Mouse (Mus musculus): ENCODE data around the gene Rnf225. TPM values are rescaled to one million over a fixed set of nuclear protein-coding genes. Genes with fewer than 3 reads are reported as not detected.

Gene Rnf225
- polyA plus RNA-seq, 1 experiment from 2014 or later: 0.69 TPM

- H3K4me3 ChIP-seq (ENCODE audit: low read depth, low read length): no peak overlapping the region
- H3K27me3 ChIP-seq (ENCODE audit: control insufficient read depth, insufficient read depth, low read length): no peaks in the 10 kb centered on the region
- no peaks in the 10 kb centered on the region for H3K4me1 ChIP-seq (ENCODE audit: control insufficient read depth, insufficient read depth, low read length)
- H3K27ac ChIP-seq (replicated peaks; ENCODE audit: low read depth, low read length): no peak overlapping the region
- 73% methylated on average over 1 of the region's 1 CpGs for WGBS
- no peaks in the 10 kb centered on the region for H3K9me3 ChIP-seq (replicated peaks; ENCODE audit: control insufficient read depth, low read length)
- H3K36me3 ChIP-seq (replicated peaks; ENCODE audit: control insufficient read depth, insufficient read depth, low read depth, low read length): peaks cover 8% of the 10 kb centered on the region
- no peak for ATAC-seq (replicated peaks; ENCODE audit: insufficient number of reproducible peaks, low FRiP score, low TSS enrichment, low read depth)
- no peak overlapping the region for H3K4me2 ChIP-seq (ENCODE audit: low read depth, low read length)
- DNase-seq (ENCODE audit: low spot score): no peak
- H3K9ac ChIP-seq (replicated peaks; ENCODE audit: low read length): no peak overlapping the region
Observed at GRCm38 (mm10) chr7:12891334-12891733, 35.9 kb upstream of the Rnf225 start.

GRCm38 (mm10) chr7:12897655-12898410 lies 29.4 kb upstream of the Rnf225 start, which contains the start of gene Zscan22:
TSS of gene Zscan22 (plus strand) at chr7:12897815.
- peak; percentile 99 for ATAC-seq (replicated peaks; ENCODE audit: insufficient number of reproducible peaks, low FRiP score, low TSS enrichment, low read depth)
- Histone ChIP-seq H3K27ac (replicated peaks; ENCODE audit: low read depth, low read length) (no peak within 1 kb of the TSS), H3K4me3 (ENCODE audit: low read depth, low read length) (peak within 1 kb of the TSS; percentile 55)

GRCm38 (mm10) chr7:12901517-12901916 lies 25.7 kb upstream of the Rnf225 start:
- 92% methylated on average over 5 of the region's 5 CpGs for WGBS
- no peaks in the 10 kb centered on the region; the same call in 1 of the 2 replicates for H3K36me3 ChIP-seq (replicated peaks; ENCODE audit: control insufficient read depth, insufficient read depth, low read depth, low read length)
- H3K4me1 ChIP-seq (ENCODE audit: control insufficient read depth, insufficient read depth, low read length): no peaks in the 10 kb centered on the region
- no peak for DNase-seq (ENCODE audit: low spot score)
- H3K9me3 ChIP-seq (replicated peaks; ENCODE audit: control insufficient read depth, low read length): no peaks in the 10 kb centered on the region
- no peak overlapping the region for H3K4me3 ChIP-seq (ENCODE audit: low read depth, low read length)
- H3K4me2 ChIP-seq (ENCODE audit: low read depth, low read length): no peak overlapping the region
- no peak overlapping the region for H3K9ac ChIP-seq (replicated peaks; ENCODE audit: low read length)
- ATAC-seq (replicated peaks; ENCODE audit: insufficient number of reproducible peaks, low FRiP score, low TSS enrichment, low read depth): no peak
- no peaks in the 10 kb centered on the region for H3K27me3 ChIP-seq (ENCODE audit: control insufficient read depth, insufficient read depth, low read length)
- no peak overlapping the region for H3K27ac ChIP-seq (replicated peaks; ENCODE audit: low read depth, low read length)

More at GRCm38 (mm10) chr7:12897655-12898410, 29.4 kb upstream of the Rnf225 start, which contains the start of gene Zscan22:
- WGBS: 6% methylated on average over 36 of the region's 36 CpGs
- Histone ChIP-seq H3K4me1 (ENCODE audit: control insufficient read depth, insufficient read depth, low read length) (no peaks in the 10 kb centered on the region), H3K4me2 (ENCODE audit: low read depth, low read length) (peak within 1 kb of the TSS; percentile 21), H3K9me3 (replicated peaks; ENCODE audit: control insufficient read depth, low read length) (no peaks in the 10 kb centered on the region), H3K9ac (replicated peaks; ENCODE audit: low read length) (peak within 1 kb of the TSS; percentile 54), H3K27me3 (ENCODE audit: control insufficient read depth, insufficient read depth, low read length) (no peaks in the 10 kb centered on the region), H3K36me3 (replicated peaks; ENCODE audit: control insufficient read depth, insufficient read depth, low read depth, low read length) (no peaks in the 10 kb centered on the region)
- DNase-seq (ENCODE audit: low spot score): peak; percentile 98

- no peak for DNase-seq (ENCODE audit: low spot score)
- H3K4me1 ChIP-seq (ENCODE audit: control insufficient read depth, insufficient read depth, low read length): no peaks in the 10 kb centered on the region
- peaks cover 2% of the 10 kb centered on the region; the same call in 1 of the 2 replicates for H3K36me3 ChIP-seq (replicated peaks; ENCODE audit: control insufficient read depth, insufficient read depth, low read depth, low read length)
- no peak overlapping the region for H3K4me2 ChIP-seq (ENCODE audit: low read depth, low read length)
- no peak overlapping the region for H3K4me3 ChIP-seq (ENCODE audit: low read depth, low read length)
- H3K9me3 ChIP-seq (replicated peaks; ENCODE audit: control insufficient read depth, low read length): no peaks in the 10 kb centered on the region
- no peak overlapping the region for H3K9ac ChIP-seq (replicated peaks; ENCODE audit: low read length)
- ATAC-seq (replicated peaks; ENCODE audit: insufficient number of reproducible peaks, low FRiP score, low TSS enrichment, low read depth): no peak
- 58% methylated on average over 10 of the region's 10 CpGs for WGBS
- no peak overlapping the region for H3K27ac ChIP-seq (replicated peaks; ENCODE audit: low read depth, low read length)
- H3K27me3 ChIP-seq (ENCODE audit: control insufficient read depth, insufficient read depth, low read length): no peaks in the 10 kb centered on the region
Observed at GRCm38 (mm10) chr7:12903623-12904022, 23.6 kb upstream of the Rnf225 start.

GRCm38 (mm10) chr7:12905146-12905545 lies 22.1 kb upstream of the Rnf225 start:
- DNase-seq (ENCODE audit: low spot score) (no peak), ATAC-seq (replicated peaks; ENCODE audit: insufficient number of reproducible peaks, low FRiP score, low TSS enrichment, low read depth) (no peak)
- Histone ChIP-seq H3K36me3 (replicated peaks; ENCODE audit: control insufficient read depth, insufficient read depth, low read depth, low read length) (peaks cover 2% of the 10 kb centered on the region; the same call in 1 of the 2 replicates), H3K27ac (replicated peaks; ENCODE audit: low read depth, low read length) (no peak overlapping the region), H3K4me2 (ENCODE audit: low read depth, low read length) (no peak overlapping the region), H3K9me3 (replicated peaks; ENCODE audit: control insufficient read depth, low read length) (no peaks in the 10 kb centered on the region), H3K4me1 (ENCODE audit: control insufficient read depth, insufficient read depth, low read length) (no peaks in the 10 kb centered on the region), H3K27me3 (ENCODE audit: control insufficient read depth, insufficient read depth, low read length) (no peaks in the 10 kb centered on the region), H3K9ac (replicated peaks; ENCODE audit: low read length) (no peak overlapping the region), H3K4me3 (ENCODE audit: low read depth, low read length) (no peak overlapping the region)
- 97% methylated on average over 1 of the region's 1 CpGs for WGBS

GRCm38 (mm10) chr7:12909498-12909962 lies 17.7 kb upstream of the Rnf225 start:
- 34% methylated on average over 7 of the region's 7 CpGs for WGBS
- Histone ChIP-seq H3K9ac (replicated peaks; ENCODE audit: low read length) (no peak overlapping the region; the same call in 1 of the 2 replicates), H3K27ac (replicated peaks; ENCODE audit: low read depth, low read length) (peak overlapping the region; percentile 32; the same call in 1 of the 2 replicates)

GRCm38 (mm10) chr7:12910181-12910668 lies 17.0 kb upstream of the Rnf225 start:
- WGBS: 7% methylated on average over 19 of the region's 19 CpGs
- H3K4me1 ChIP-seq (ENCODE audit: control insufficient read depth, insufficient read depth, low read length): no peaks in the 10 kb centered on the region

More at GRCm38 (mm10) chr7:12909498-12909962, 17.7 kb upstream of the Rnf225 start:
- ATAC-seq (replicated peaks; ENCODE audit: insufficient number of reproducible peaks, low FRiP score, low TSS enrichment, low read depth) (0 out of 2 replicates have a peak, but pooled peaks have one; percentile 29), DNase-seq (ENCODE audit: low spot score) (peak; percentile 79)
- Histone ChIP-seq H3K4me2 (ENCODE audit: low read depth, low read length) (no peak overlapping the region; the same call in 1 of the 2 replicates), H3K27me3 (ENCODE audit: control insufficient read depth, insufficient read depth, low read length) (no peaks in the 10 kb centered on the region), H3K4me1 (ENCODE audit: control insufficient read depth, insufficient read depth, low read length) (no peaks in the 10 kb centered on the region), H3K36me3 (replicated peaks; ENCODE audit: control insufficient read depth, insufficient read depth, low read depth, low read length) (peaks cover 2% of the 10 kb centered on the region; the same call in 1 of the 2 replicates), H3K9me3 (replicated peaks; ENCODE audit: control insufficient read depth, low read length) (no peaks in the 10 kb centered on the region), H3K4me3 (ENCODE audit: low read depth, low read length) (no peak overlapping the region)

GRCm38 (mm10) chr7:12913556-12913955 lies 13.7 kb upstream of the Rnf225 start:
- Histone ChIP-seq H3K27ac (replicated peaks; ENCODE audit: low read depth, low read length) (no peak overlapping the region), H3K36me3 (replicated peaks; ENCODE audit: control insufficient read depth, insufficient read depth, low read depth, low read length) (no peaks in the 10 kb centered on the region), H3K9ac (replicated peaks; ENCODE audit: low read length) (no peak overlapping the region), H3K27me3 (ENCODE audit: control insufficient read depth, insufficient read depth, low read length) (no peaks in the 10 kb centered on the region), H3K4me3 (ENCODE audit: low read depth, low read length) (no peak overlapping the region), H3K4me1 (ENCODE audit: control insufficient read depth, insufficient read depth, low read length) (no peaks in the 10 kb centered on the region), H3K4me2 (ENCODE audit: low read depth, low read length) (no peak overlapping the region), H3K9me3 (replicated peaks; ENCODE audit: control insufficient read depth, low read length) (no peaks in the 10 kb centered on the region)
- DNase-seq (ENCODE audit: low spot score): peak; percentile 19
- no peak for ATAC-seq (replicated peaks; ENCODE audit: insufficient number of reproducible peaks, low FRiP score, low TSS enrichment, low read depth)

More at GRCm38 (mm10) chr7:12910181-12910668, 17.0 kb upstream of the Rnf225 start:
- H3K36me3 ChIP-seq (replicated peaks; ENCODE audit: control insufficient read depth, insufficient read depth, low read depth, low read length): peaks cover 2% of the 10 kb centered on the region; the same call in 1 of the 2 replicates
- DNase-seq (ENCODE audit: low spot score) (peak; percentile 73), ATAC-seq (replicated peaks; ENCODE audit: insufficient number of reproducible peaks, low FRiP score, low TSS enrichment, low read depth) (peak; percentile 74)
- H3K9ac ChIP-seq (replicated peaks; ENCODE audit: low read length): peak overlapping the region; percentile 66
- no peaks in the 10 kb centered on the region for H3K27me3 ChIP-seq (ENCODE audit: control insufficient read depth, insufficient read depth, low read length)
- peak overlapping the region; percentile 39 for H3K4me3 ChIP-seq (ENCODE audit: low read depth, low read length)
- no peaks in the 10 kb centered on the region for H3K9me3 ChIP-seq (replicated peaks; ENCODE audit: control insufficient read depth, low read length)
- peak overlapping the region; percentile 49 for H3K4me2 ChIP-seq (ENCODE audit: low read depth, low read length)
- H3K27ac ChIP-seq (replicated peaks; ENCODE audit: low read depth, low read length): peak overlapping the region; percentile 62; the same call in 1 of the 2 replicates
